Mouse (Mus musculus) right cerebral cortex, postnatal 4 days (tissue): ENCODE data around the gene Krtap9-3.
"Not testable (repeated sequence)": the region's sequence is repeated elsewhere in the genome, so short reads cannot be mapped to it uniquely, and the experiment has no call there.

Source experiments
- DNase-seq: peaks from one replicate; pipeline ENCODE4 v3.0.0-alpha.2; 2022

Gene Krtap9-3

DNA sequence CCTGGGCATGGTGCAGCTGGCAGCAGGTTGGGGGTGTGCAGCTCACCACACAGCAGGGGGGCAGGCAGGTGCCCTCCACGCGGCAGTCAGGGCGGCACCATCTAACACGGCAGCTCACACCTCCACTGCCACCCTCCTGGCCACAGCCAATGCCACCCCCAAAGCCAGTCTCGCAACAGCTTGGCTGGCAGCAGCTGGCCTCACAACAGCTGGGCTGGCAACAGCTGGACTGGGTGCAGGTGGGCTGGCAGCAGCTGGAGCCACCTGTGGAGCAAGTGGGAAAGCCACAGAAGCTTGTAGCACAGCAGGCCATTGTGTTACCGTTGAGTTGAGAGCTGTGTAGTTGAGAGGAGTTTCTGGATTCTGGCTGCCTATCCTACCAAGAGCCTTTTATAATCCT is at the start of gene Krtap9-3:
Gene Krtap9-3 (minus strand): TSS at position 364 of the 400 bp plus-strand sequence.
- DNase-seq = not testable (repeated sequence)

GRCm38 (mm10) chr11:99646444-99646843 is 48.5 kb upstream of the Krtap9-3 start:
- no peak for DNase-seq

GRCm38 (mm10) chr11:99644351-99644750 is 46.4 kb upstream of the Krtap9-3 start:
- DNase-seq = no peak

DNA sequence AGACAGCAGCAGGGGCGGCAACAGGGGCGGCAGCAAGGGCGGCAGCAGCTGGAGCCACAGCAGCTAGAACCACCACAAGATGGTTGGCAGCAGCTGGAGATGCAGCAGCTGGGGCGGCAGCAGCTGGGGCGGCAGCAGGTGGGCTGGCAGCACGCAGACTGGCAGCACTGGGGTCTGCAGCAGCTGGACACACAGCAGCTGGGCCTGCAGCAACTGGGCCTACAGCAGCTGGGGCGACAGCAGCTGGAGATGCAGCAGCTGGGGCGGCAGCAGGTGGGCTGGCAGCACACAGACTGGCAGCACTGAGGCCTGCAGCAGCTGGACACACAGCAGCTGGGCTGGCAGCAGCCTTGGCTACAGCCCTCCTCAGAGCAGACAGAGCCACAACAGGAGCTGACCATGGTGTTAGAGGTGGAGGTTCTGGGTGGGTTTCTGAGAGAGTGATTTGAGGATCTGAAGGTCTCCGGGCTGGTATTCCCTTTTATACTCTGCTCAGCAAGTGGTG is 45.8 kb upstream of the Krtap9-3 start, which contains the start of gene Krtap4-7:
Gene Krtap4-7 (minus strand): TSS at position 455 of the 505 bp plus-strand sequence.
- DNase-seq = not testable (repeated sequence)

GRCm38 (mm10) chr11:99640926-99641325 is 43.0 kb upstream of the Krtap9-3 start:
- no peak for DNase-seq

DNA sequence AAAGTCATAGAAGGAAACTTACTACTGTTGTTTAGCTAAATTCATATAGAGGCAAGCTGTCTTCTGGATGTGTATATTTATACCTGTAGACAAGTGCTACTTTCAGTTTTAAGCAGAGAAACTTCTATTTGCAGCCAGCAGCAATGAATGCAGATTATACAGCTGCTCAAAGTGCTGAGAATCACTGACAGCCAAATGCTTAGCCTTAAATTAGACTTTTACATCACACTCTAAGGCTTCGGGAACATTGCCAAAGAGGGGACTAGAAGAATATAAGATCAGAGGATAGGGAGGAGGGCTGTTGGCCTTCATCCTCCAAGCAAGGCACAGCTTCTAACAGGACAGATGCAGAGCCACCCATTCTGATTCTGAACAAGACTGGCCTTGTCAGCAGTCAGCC is 39.2 kb upstream of the Krtap9-3 start:
- no peak for DNase-seq

DNA sequence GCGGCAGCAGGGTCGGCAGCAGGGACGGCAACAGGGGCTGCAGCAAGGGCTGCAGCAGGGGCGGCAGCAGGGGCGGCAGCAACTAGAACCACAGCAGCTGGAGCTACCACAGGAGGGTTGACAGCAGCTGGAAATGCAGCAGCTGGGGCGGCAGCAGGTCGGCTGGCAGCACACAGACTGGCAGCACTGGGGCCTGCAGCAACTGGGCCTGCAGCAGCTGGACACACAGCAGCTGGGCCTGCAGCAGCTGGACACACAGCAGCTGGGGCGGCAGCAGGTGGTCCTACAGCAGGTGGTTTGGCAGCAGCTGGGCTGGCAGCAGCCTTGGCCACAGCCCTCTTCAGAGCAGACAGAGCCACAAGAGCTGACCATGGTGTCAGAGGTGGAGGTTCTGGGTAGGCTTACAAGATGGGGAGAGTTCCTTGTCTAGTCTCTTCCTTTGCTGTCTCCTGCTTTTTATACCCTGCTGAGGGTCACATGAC is 36.8 kb upstream of the Krtap9-3 start, which contains the start of gene Krtap4-2:
Gene Krtap4-2 (minus strand): TSS at position 432 of the 482 bp plus-strand sequence.
- no peak for DNase-seq

GRCm38 (mm10) chr11:99633293-99633692 is 35.4 kb upstream of the Krtap9-3 start:
- DNase-seq = no peak

DNA sequence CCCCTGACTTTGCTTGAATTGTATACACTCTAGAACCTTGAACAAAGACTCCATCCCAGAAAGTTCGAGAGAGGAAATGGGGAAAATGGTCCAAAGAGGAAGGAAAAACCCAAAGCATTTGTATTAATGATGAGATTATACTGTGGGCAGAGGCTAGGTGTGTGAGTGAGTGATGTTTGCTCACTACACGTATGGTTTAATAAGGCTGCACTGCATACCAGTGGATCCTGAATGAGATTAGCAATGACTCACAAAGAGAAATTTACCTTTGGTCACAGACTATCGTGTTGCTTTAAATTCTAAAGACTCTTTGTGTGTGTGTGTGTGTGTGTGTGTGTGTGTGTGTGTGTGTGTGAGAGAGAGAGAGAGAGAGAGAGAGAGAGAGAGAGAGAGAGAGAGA is 33.0 kb upstream of the Krtap9-3 start:
- no peak for DNase-seq

GRCm38 (mm10) chr11:99628138-99628537 is 30.2 kb upstream of the Krtap9-3 start, which contains the start of gene Krtap4-1:
TSS of gene Krtap4-1 (minus strand) at chr11:99628238.
- no peak for DNase-seq

DNA sequence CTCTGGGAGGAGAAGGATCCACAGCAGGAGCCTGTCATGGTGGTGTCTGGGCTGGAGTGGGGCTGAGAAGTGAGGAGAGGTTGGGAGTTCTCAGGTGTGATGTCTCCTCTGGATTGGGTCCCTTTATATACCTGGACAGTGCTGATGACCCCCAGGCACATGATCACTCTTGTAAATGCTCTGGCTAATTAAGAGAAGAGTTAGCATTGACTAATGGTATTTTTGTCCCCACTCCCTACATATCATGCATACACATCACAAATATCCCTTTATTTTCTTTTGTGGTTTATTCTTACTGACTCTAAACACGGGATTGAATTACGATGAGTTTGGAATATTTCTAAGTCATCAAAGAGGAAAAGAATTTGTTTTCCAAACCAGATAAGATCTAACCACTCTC is 22.4 kb upstream of the Krtap9-3 start, which contains the start of gene Gm11562:
Gene Gm11562 (minus strand): TSS at position 101 of the 400 bp plus-strand sequence.
- no peak for DNase-seq

DNA sequence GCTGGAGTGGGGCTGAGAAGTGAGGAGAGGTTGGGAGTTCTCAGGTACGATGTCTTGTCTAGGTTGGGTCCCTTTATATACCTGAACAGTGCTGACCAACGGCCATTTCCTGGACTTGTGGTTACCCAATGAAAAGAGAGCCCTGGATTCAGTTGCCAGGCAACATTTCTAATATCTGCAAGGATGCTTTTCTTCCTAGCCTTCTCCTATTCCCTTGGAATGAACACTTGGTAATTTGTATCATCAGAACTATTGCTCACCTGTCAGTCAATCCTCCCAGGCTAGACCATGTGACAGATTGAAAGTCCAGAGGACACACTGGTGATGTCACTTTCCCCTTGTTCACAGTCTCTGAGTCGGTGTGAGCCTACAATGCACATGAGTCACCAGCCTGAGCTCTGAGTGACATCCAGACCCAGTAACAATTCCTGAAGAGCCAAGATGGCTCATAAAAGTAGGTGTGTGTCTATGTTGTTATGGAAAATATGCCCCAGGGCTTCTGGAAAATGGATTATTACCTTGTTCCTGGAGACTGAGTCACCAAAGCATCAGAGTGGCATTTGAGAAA is 17.0 kb upstream of the Krtap9-3 start, which contains the start of gene Krtap2-4:
Gene Krtap2-4 (minus strand): TSS at position 51 of the 568 bp plus-strand sequence.
- DNase-seq = no peak

GRCm38 (mm10) chr11:99610089-99610488 is 12.2 kb upstream of the Krtap9-3 start, which contains the start of gene Gm11937:
TSS of gene Gm11937 (minus strand) at chr11:99610189.
- DNase-seq = not testable (repeated sequence)

DNA sequence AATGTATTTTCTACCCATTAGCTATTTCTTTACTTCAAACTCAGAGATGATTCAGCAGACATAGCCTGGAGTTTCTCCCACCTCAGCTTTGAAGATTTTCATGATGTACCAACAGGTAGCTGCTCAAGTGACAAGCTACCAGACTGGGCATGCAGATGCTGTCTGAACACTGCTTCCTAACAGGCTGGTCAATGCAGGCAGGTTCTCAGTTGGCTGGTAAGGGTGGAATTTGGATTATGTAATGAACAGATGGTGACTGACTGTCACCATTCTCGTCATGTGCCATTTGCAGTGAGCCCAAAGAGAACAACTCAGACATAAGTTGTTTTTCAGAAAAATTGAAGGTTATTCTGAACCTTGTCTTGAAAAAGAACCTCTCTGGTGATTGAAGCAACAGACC is 11.2 kb upstream of the Krtap9-3 start:
- DNase-seq = no peak

DNA sequence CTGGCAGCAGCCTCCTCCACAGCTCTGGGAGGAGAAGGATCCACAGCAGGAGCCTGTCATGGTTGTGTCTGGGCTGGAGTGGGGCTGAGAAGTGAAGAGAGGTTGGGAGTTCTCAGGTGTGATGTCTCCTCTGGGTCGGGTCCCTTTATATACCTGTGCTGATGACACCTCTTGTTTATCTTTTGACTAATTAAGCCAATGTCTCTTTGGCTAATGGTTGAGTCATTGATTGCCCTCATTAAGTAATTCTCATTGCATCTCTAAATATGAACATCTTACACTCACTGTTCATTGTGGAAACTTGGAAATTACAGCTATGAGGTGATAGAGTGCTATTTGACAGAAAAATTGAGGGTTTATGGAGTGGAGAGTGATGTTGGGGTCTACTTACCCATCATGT is 5.3 kb upstream of the Krtap9-3 start, which contains the start of gene Gm11938:
Gene Gm11938 (minus strand): TSS at position 101 of the 400 bp plus-strand sequence.
- not testable (repeated sequence) for DNase-seq

DNA sequence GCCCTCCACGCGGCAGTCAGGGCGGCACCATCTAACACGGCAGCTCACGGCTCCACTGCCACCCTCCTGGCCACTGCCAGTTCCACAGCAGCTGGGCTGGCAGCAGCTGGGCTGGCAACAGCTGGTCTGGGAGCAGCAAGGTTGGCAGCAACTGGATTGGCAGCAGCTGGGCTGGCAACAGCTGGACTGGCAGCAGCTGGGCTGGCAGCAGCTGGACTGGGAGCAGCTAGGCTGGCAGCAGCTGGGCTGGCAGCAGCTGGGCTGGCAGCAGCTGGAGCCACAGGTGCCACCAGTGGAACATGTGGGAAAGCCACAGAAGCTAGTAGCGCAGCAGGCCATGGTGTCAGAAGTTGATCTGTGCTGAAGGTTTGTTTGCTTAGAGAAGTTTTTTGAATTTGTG is 6.9 kb downstream of the Krtap9-3 start, which contains the start of gene Krtap1-3:
Gene Krtap1-3 (minus strand): TSS at position 359 of the 400 bp plus-strand sequence.
- DNase-seq = no peak

GRCm38 (mm10) chr11:99585096-99585495 is 12.8 kb downstream of the Krtap9-3 start:
- no peak for DNase-seq

- DNase-seq = no peak
Measured at GRCm38 (mm10) chr11:99583245-99583704, 14.6 kb downstream of the Krtap9-3 start, which contains the start of gene Krtap1-4. TSS of gene Krtap1-4 (minus strand) at chr11:99583654.

DNA sequence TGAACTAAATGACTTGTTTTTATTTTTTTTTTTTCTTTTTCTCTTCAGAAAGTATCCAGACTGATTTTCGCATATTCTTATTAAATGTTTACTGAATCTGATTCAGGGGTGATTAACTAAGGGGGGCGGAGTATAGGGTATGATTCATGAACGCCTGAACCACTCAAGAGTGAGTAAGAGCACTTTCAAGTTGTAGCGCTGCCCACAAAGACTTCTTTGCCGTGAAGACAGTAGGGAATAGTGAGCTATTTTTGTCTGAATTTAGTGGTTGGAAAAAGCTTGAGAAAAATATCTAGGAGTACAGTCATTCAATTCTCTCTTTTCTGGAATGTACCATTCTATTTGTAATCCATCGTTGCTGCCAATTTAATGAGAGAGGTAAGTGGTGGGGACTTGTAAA is 16.3 kb downstream of the Krtap9-3 start:
- DNase-seq = no peak

- DNase-seq = no peak
Measured at GRCm38 (mm10) chr11:99581051-99581450, 16.9 kb downstream of the Krtap9-3 start.

GRCm38 (mm10) chr11:99580636-99581035 is 17.3 kb downstream of the Krtap9-3 start, which contains the start of gene Krtap1-5:
TSS of gene Krtap1-5 (minus strand) at chr11:99581016.
- no peak for DNase-seq

DNA sequence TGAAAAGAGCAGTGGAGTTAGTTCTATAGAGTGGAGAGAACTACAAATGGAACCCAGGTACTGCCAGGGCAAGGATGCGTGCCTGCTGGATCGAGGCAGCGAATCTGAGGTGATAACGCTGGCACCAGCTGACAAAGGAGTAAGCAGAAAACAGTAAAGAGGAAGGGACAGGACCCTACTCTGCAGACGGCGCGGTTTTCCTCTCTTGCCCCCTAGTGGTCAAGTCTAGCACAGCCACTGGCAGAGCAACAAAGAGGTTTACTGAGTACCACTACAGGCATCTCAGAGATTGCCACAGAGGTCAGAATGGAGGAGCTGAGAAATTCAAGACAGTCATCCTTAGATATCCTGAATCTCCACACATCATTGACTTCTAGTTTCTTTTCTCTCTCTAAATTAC is 23.8 kb downstream of the Krtap9-3 start:
- peak; percentile 70 for DNase-seq

DNA sequence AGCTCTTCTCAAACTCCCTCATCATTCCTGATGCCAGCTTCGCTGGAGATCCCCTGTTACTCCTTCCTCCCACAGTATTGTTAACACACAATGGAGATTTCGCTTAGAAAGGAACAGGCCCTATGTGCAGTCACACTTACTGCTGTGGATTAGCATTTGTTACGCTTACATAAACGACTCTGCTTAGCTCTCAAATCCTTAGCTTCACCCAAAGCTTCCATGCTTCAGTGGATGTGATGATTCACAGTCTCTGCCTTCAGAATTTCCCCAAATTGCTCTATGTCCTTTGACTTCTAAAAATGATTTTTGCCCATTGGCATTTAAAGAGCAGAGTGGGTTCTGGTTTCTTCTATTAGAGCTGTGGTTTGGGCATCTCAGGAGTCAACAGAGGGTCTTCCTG is 24.7 kb downstream of the Krtap9-3 start:
- no peak for DNase-seq

- DNase-seq = no peak
Measured at GRCm38 (mm10) chr11:99566530-99566929, 31.4 kb downstream of the Krtap9-3 start, which contains the start of gene Krtap3-1. TSS of gene Krtap3-1 (minus strand) at chr11:99566630.
